Mouse (Mus musculus): ENCODE data around the gene Erc2. TPM values are rescaled to one million over a fixed set of nuclear protein-coding genes. Genes with fewer than 3 reads are reported as not detected.

The Erc2 gene
- total RNA-seq, 2 experiments from 2014 or later: 0.38 to 0.86 TPM

DNA sequence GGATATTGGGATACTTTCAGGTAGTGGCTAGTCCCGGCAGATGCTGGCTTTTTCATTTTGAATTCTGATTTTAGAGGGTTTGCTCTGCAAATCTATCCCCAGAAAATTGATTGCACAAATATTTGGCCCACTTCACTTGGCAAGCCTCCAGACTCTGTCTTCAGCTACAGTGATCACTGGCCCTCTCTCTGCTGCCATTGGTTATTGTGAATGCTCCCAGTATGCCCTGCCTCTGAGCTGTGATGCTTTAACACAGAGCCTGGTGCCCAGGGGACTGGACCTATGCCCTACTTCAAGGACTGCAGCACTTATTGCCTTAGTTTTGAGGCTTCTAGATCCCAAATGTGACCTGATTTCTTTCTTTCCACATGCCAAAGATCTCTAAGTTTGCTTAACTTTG lies 686.4 kb downstream of the Erc2 start:
- DNase-seq: no peak
- intact Hi-C loops (cut with DNase I; ENCODE audit: low total_unique reads): no loop called here

DNA sequence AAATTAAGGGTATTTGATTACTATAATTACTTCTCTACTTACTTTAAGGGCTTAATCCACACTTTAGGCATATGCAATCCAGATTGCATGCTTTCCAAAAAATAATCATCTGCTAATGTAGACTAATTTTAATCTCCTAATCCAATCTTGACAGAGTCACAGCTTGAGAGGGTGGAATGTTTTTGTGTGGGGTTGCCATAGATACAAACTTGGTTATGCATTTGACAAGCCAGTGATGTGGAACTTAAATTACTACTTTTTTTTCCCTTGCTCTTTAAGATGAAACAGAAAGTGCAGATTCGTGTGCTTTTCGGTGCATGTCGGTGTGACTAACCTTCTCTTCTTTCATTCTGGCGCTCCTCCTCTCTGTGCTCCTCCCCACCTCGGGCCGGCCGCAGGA lies 694.6 kb downstream of the Erc2 start:
- intact Hi-C loops (cut with DNase I; ENCODE audit: low total_unique reads): no loop called here
- DNase-seq: no peak

DNA sequence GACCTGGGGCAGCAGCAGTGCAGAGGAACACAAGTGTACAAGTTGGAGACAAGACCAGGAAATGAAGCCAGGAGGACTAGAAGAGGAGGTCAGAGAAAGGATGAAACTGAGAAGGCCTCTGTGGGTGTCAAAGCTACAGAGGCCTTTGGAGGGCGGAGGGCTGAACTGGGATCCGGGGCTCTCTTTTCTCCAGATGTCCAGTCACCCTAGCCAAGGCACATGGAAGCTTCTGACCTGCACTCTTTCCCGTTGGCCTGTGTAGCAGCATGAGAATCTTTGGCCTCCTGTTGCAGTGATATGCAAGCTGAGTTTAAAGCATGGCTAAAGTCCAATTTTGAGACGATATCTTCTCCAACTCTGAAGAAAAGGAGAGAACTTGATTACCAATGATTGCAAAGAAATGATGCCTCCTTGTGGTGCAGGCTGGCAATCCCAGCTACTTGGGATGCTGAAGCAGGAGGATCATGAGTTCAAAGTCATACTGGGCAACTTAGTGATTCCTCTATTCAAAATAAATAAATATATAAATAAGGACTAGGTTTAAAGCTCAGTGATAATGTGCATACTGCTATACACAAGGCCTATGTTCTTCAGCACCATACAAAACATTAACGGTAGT lies 699.8 kb downstream of the Erc2 start:
- peak; percentile 56 for DNase-seq
- intact Hi-C loops (cut with DNase I; ENCODE audit: low total_unique reads): no loop called here

DNA sequence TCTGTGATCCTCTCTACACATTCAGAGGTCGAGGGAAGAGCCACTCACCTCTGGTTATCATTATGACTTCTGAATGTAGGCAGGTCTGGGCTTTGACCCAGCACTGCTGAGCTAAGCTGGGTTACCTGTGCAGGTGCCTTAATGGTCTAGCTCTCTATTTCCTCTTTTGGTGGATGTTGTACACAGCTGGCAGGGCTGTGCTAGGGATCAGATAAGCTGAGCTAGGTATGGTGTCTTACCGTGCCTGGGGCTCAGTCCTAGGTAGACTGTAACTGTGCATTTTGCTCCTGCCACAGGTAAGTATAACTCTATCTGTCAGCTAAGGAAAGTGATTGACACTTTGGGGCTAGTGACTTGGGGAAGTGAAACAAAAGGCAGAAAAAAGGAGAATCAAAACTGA lies 701.0 kb downstream of the Erc2 start:
- intact Hi-C loops (cut with DNase I; ENCODE audit: low total_unique reads): no loop called here
- DNase-seq: no peak

DNA sequence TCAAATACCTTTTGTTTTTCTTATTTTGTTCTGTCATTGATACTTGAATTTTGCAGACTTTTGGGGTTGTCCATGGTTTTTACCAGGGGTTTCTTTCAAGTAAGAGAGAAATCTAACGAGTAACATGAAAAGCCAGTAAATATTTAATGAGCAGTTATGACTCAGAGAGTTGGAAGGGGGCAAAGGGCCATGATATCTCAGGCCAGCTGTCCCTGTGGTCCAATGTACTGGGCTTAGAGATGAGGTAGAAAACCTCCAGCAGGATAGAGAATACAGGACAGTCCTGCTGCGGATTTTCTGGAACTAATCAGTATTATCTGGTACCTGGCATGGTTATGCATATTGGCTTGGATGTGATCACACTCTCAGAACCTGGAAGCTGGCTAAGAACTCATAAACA lies 701.5 kb downstream of the Erc2 start:
- DNase-seq: no peak

DNA sequence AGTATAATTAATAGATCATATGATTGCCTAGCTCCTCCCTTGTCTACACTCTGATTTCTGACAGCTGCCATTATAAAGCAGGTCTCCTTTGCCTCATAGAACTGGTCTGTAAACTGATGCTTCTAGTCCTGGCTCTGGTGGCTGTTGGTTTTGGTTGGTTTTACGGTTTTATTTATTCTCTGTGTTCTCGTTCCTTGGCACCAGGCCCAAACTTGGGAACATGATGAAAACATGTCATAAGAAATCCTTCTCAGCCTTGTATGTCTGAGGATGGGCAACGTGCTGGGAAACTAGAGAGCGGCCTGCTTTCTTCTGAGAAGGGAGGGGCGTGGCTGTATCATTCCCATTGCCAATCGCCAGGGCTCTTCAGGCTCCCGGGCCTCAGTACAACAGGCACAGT lies 704.2 kb downstream of the Erc2 start:
- intact Hi-C loops (cut with DNase I; ENCODE audit: low total_unique reads): no loop called here
- no peak for DNase-seq

More for the DNA sequence above, 701.5 kb downstream of the Erc2 start:
- intact Hi-C loops (cut with DNase I; ENCODE audit: low total_unique reads): no loop called here

DNA sequence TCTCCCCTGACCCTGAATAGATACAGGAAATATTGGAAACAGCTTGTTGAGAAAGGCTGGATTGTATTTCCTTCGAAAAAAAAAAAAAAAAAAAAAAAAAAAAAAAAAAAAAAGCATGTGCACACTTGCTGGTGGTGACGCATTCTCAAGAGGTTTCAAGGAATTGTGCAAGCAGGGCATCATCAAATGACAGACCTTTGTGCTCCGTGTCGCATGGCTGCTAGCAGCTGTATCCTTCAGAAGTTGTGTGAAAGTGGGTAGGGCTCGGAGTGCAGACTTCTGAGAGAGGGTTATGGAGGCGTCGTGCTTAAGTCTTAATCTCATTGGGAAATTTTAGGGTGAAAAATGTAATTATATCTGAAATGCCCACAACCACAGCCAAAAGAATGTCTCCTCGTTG lies 706.3 kb downstream of the Erc2 start:
- DNase-seq: no peak
- intact Hi-C loops (cut with DNase I; ENCODE audit: low total_unique reads): no loop called here

DNA sequence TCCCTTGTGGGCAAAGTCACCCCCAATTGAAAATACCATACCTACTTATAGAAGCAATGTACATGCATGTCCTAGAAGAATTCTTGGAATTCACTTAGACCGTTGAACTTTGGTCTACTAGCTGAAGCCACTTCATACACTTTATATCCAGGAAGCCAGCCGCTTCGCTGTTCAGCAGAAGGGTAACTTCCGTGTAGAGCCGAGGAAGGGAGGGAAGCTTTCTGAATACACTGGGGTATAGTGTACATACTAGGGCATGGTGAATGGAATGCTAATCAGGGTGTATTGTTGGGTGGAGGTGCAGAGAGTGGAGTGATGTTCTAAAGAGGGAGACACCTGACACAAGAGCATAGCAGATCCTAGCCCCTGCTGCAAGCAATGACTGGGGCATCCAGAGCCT lies 708.9 kb downstream of the Erc2 start:
- no peak for DNase-seq

DNA sequence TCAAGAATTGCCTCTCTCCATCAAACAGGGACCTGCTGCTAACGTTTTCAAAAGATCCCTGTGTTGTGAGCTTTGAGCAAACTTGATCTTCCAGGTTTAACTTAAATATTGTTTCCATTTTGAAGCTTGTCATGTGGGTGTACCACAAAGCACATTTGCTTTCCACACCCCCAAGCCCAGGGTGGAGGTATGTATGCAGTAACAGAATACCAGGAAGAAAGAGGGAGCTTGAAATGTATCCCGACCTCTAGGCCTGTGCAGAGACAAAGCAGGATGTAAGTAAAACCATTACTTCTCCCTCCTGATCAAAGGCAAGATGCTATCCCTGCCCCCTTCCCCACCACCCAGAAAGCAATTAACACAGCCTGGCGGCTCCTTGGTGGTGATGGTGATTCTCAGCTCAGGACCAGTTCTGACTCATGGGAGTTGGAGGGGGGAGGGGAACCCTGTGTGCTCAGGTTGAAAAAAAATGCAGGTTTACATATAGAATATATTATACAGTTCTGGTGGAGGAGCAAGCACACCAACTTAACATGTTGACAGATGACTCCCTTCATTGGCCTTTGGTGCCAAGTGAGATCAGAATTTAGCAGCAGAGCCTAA lies 710.2 kb downstream of the Erc2 start:
- intact Hi-C loops (cut with DNase I; ENCODE audit: low total_unique reads): no loop called here
- no peak for DNase-seq

More for the DNA sequence above, 708.9 kb downstream of the Erc2 start:
- intact Hi-C loops (cut with DNase I; ENCODE audit: low total_unique reads): no loop called here

DNA sequence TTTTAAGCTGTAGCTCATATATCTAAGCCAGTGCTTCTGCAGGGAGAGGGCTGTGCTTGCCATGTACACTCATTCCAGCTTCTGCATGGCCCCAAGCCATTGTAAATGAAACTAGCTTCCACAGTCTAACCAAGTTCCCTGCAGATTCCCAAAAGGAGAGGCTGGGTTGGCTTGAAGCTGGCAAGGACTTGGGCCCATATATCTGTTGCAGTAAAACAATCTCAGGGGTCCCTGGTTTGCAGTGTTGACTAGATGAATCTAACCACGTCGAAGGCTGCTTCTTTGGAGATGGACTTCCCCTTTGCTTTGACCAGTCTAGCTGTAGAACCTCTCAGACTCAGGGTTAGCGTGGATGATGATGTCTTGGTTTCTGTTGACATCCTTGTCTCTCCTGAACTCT lies 716.9 kb downstream of the Erc2 start:
- no peak for DNase-seq
- intact Hi-C loops (cut with DNase I; ENCODE audit: low total_unique reads): no loop called here

DNA sequence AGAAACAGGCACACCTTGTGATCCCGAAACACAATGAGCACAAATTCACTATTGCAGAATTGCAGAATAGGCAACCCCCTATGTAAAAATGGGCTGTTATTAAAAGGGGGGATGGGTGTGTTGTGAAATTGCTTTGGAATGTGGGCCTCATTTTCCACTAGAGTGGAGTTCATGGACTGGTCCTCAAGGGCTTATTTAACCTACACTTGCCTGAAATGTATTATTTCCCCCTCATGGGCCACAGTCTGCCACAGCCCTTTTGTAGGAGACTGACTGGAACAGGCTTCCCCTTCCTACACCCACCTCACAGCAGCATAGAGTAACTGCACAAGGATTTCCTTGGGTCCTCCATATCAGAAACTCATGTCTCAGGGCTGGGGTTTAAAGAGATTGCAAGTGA lies 726.9 kb downstream of the Erc2 start:
- intact Hi-C loops (cut with DNase I; ENCODE audit: low total_unique reads): no loop called here
- DNase-seq: no peak

DNA sequence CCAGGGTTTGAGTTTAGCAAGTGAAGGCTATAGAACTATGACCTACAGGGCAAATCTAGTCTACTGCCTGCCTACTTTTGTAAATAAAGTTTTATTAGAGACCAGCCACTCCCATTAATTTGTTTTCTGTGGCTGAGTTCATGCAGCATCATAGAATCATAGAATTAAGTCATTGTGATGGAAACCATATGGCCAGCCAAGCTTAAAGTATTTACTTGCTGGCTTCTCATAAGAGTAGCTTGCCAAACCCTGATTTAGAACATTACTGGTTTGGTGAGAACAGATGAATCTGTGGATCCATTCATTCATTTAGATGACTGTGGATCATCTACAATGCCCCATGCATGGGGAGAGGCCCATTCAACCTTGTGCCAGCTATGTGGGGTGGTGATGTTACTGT lies 733.8 kb downstream of the Erc2 start:
- intact Hi-C loops (cut with DNase I; ENCODE audit: low total_unique reads): no loop called here
- no peak for DNase-seq

DNA sequence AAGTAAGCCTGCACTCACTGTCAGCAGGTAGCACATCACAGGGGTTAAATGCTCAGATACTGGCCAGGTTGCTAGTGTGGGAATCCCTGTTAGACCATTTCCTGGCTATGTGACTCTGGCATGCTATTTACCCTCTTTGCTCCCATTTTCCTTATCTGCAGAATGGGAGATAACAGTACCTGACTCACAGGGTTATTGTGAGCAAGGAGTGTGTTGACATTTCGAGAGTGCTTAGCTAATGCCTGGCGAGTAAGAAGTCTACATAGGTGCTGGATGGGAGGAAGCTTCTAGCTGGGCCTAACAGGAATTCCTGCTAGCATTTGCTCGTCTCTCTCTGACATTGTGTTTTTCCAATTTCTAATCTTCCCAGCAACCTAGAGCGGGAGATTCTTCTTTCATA lies 737.3 kb downstream of the Erc2 start:
- DNase-seq: no peak
- intact Hi-C loops (cut with DNase I; ENCODE audit: low total_unique reads): no loop called here

DNA sequence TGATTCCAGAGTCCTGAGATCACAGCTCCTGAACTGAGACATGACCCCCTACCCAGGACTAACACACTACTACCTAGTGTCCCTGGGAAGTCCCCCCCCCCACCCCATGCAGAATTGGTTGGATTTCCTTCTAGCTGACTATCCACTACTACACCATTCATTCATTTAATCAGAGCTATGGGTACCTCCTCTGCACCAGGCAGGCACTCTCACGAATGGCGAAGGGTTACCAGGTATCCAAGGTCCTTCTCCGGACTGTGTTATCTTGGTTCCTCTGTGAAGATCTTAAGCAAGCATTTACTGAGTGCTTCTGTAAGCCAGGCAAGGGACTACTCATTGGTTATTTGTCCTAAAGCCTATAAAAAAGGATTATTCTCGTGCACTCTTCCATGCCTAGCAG lies 737.8 kb downstream of the Erc2 start:
- intact Hi-C loops (cut with DNase I; ENCODE audit: low total_unique reads): no loop called here
- no peak for DNase-seq

DNA sequence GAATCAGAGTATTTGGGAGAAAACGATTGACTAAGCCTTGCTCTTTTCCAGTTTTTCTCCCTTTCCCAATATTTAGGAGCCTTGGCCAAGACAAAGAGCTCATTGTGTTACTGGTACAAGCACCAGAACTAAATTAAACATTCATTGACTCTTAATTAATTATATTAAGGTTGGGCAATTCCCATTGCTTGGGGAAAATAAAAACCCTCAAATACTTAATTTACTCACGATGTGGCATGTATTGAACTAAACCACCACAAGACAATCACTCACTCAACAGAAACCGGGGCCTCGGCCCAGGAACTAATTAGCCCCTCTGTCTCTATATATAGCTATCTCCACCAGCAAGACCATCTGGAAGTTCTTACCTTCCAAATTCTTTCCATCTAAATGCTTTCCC lies 740.1 kb downstream of the Erc2 start:
- intact Hi-C loops (cut with DNase I; ENCODE audit: low total_unique reads): no loop called here
- no peak for DNase-seq

DNA sequence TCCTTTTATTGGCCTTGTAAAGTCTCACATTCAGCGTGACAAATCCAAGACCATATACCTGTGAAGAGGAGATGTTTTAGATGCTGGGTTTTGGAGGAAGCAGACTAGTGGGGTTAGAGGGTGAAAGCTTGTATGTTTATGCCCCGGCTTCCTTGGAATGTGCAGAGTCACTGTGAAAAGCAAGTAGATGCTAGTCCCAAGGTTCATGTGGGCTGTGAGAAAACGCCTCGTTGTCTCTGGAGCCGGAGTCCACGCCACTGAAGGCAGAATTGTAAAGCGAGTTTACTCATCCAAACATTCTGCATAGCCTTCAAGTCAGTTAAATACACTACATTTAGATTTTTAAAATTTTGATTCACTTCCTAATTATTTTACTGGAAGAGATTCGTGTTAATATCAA lies 748.5 kb downstream of the Erc2 start:
- no peak for DNase-seq
- intact Hi-C loops (cut with DNase I; ENCODE audit: low total_unique reads): no loop called here

DNA sequence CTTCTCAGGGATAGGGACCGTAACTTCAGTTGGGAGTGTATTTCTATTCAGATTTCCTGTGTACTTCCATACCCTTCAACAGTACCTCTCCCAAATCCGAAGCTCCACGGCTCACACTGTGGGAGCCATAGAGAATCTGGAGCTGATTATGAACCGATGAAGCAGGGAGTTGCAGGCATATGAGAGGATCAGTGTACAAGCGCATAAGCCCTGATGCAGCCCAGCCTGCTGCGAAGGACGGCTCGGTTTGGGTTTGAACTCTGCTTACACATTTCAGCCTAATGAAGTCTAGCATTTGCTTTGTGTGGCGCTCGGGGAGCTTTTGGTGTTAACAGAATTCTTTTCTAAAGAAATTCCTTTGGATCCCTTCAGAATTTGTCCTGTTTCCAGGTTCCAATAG lies 749.4 kb downstream of the Erc2 start:
- no peak for DNase-seq
- intact Hi-C loops (cut with DNase I; ENCODE audit: low total_unique reads): no loop called here

DNA sequence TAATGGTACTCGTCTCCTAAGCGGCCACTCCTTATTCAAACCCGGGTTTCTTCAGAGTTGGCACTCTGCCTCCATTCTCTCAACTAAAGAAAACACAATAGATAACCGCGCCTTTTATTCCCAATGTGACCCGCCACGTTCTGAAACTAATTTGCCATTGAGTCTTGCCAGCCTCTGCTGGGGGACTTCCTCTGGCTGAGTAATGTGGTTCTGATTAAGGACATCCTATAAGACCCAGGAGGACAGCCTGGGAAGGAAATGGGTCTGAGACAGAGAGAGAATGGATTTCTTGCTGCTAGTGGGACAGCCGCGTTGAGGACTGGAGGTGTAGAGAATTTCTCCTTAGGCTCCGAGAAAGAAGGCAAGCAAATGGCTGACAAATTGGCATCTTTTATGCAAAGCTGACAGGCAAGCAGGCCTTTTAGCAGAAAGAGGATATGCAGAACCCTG lies 753.4 kb downstream of the Erc2 start:
- no peak for DNase-seq
- intact Hi-C loops (cut with DNase I; ENCODE audit: low total_unique reads): no loop called here

DNA sequence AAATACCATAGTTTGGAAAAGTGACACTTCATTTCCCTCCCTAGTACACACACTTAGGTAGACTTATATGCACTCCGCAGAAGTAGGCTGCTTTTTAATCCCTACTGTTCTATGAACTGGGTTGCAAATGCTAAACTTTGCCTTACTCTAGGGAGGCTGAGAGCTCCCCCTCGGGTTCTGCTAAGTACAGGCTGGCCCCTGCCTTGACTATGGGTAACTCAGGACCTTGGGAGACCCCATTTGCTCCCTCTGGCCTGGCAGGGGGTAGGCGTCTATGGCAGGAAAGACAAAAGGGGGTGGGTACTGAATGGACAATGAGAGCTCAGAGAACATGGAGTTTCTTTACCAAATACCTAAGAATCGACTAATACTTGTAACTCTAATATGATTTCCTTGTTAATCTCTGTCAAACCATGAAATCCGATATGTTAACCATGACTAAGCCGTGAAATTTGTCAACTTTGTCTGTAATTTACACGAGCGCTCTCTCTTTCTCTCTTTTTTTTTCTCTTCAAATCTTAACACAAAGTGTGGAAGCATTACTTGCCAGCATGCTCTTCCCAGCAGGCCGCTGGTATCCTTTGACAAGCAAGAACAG lies 754.1 kb downstream of the Erc2 start:
- no peak for DNase-seq
- intact Hi-C loops (cut with DNase I; ENCODE audit: low total_unique reads): no loop called here

DNA sequence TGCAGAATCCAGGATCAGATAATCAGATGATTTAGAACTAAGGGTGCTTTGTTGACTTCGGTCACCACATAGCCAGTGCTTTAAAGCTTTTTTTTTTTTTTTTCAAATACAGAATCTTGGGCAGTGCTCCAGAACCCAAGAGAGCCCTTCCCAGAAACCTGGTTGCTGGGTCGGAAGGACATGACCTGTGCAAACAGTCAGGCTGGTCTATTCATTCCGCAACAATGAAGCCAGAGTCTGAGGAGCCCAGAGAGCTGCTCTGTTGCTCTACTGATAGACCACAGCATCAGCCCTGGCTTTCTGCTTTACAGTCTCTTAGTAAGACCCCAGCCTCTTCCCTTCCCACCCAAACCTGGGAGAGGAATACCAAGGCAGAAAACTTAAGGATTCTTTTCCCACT lies 755.3 kb downstream of the Erc2 start:
- intact Hi-C loops (cut with DNase I; ENCODE audit: low total_unique reads): no loop called here
- no peak for DNase-seq

DNA sequence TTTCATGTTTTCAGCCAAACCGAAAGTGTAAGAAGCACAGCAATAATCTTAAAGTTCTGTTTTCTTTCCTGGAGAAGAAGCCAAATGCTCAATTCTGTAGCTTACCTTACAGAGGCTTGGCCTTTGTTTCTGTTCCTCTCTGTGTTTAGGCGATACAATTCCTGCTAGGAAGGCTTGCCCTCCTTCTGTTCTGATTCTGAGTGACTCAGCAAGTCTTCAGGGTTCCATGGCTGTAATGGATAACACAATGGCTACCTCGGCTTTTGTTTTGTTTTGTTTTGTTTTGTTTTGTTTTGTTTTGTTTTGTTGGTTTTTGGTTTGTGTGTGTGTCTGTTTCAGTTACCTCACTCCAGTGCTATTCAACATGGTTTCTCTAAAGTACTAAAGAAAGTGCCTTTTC lies 757.9 kb downstream of the Erc2 start:
- intact Hi-C loops (cut with DNase I; ENCODE audit: low total_unique reads): no loop called here
- DNase-seq: no peak
